Mouse (Mus musculus): ENCODE measurements around the gene Tmc3.

GRCm38 (mm10) chr7:83671573-83671972 lies 86.8 kb downstream of the Tmc3 start:
- no peak for TF ChIP-seq CTCF (IDR thresholded peaks at IDR 0.05; ENCODE audit: insufficient read depth, low read length)
- TF ChIP-seq POLR2A (IDR thresholded peaks at IDR 0.05; ENCODE audit: borderline replicate concordance, extremely low read depth, low read depth, low read length), result no peak

Data from lung, adult 2 months (tissue).